Mouse (Mus musculus) kidney, adult 2 months (tissue): ENCODE results near the gene Tbc1d9b. TPM values are rescaled to one million over a fixed set of nuclear protein-coding genes. Genes with fewer than 3 reads are reported as not detected.

Experiments used
- DNase-seq: peaks from one replicate; pipeline ENCODE4 v3.0.0; 2021
- H3K27ac ChIP-seq: fragments of 200-500 bp; 2 replicates; pipeline ENCODE4 v1.5.1; 2012; ENCODE audit warnings: low read depth, low read length, control low read depth, inconsistent platforms; ENCODE audit not compliant: insufficient read depth
- H3K27me3 ChIP-seq: fragments of 200-500 bp; replicated peaks from 2 replicates; pipeline ENCODE4 v1.6.1; 2012; ENCODE audit warnings: mild to moderate bottlenecking, moderate library complexity, low read length, inconsistent platforms; ENCODE audit not compliant: control insufficient read depth, insufficient read depth
- H3K36me3 ChIP-seq: fragments of 200-500 bp; 2 replicates; pipeline ENCODE4 v1.6.1; 2012; ENCODE audit warnings: mild to moderate bottlenecking, moderate library complexity, low read length, inconsistent platforms; ENCODE audit not compliant: control insufficient read depth, insufficient read depth
- H3K4me1 ChIP-seq: fragments of 200-500 bp; 2 replicates; pipeline ENCODE4 v1.6.1; 2011; ENCODE audit warnings: low read length; ENCODE audit not compliant: control insufficient read depth, insufficient read depth
- H3K4me3 ChIP-seq: fragments of 200-500 bp; 2 replicates; pipeline ENCODE4 v1.5.1; 2011; ENCODE audit warnings: mild to moderate bottlenecking, low read depth, low read length, control low read depth; ENCODE audit not compliant: insufficient read depth
- CTCF ChIP-seq: fragments of 200-500 bp; conservative IDR thresholded peaks from 2 replicates; pipeline ENCODE4 v1.5.1; 2011; ENCODE audit warnings: low read depth, mild to moderate bottlenecking, control low read depth, low read length, moderate library complexity, mixed read lengths; ENCODE audit not compliant: insufficient read depth, insufficient read length
- POLR2A ChIP-seq: fragments of 200-500 bp; IDR thresholded peaks from one replicate; pipeline ENCODE4 v1.6.1; 2011; ENCODE audit warnings: low read depth, low read length, control low read depth
- WGBS: fragments of 180-500 bp; shearing (Covaris S2); methylation state at CpG from one replicate; pipeline ENCODE4 v1.1.7; 2018; 5-methylcytosine and 5-hydroxymethylcytosine counted together
- polyA plus RNA-seq: library from polyadenylated mRNA; depleted of rRNA; stranded (reverse); fragments of >200 nt; gene quantifications from 2 replicates; pipeline ENCODE4 v1.2.3, GENCODE M21; 2012

Gene Tbc1d9b
- polyA plus RNA-seq, 1 experiment: 52.2 TPM

- Histone ChIP-seq H3K4me1 (no peaks in the 10 kb centered on the region), H3K4me3 (no peak overlapping the region), H3K36me3 (peaks cover 4% of the 10 kb centered on the region), H3K27ac (no peak overlapping the region), H3K27me3 (no peaks in the 10 kb centered on the region)
- DNase-seq: no peak
- 97% methylated on average over 11 of the region's 11 CpGs for WGBS
- no peak for TF ChIP-seq POLR2A
- TF ChIP-seq CTCF: no peak
These were observed 16.8 kb downstream of the Tbc1d9b start for GRCm38 (mm10) chr11:50147958-50148476.

GRCm38 (mm10) chr11:50149200-50149599 is 18.0 kb downstream of the Tbc1d9b start:
- WGBS: 78% methylated on average over 7 of the region's 7 CpGs
- Histone ChIP-seq H3K27ac (no peak overlapping the region), H3K4me1 (no peaks in the 10 kb centered on the region), H3K36me3 (peaks cover 4% of the 10 kb centered on the region), H3K27me3 (no peaks in the 10 kb centered on the region), H3K4me3 (no peak overlapping the region)
- TF ChIP-seq POLR2A (no peak), CTCF (no peak)
- no peak for DNase-seq

GRCm38 (mm10) chr11:50149603-50150150 is 18.5 kb downstream of the Tbc1d9b start:
- no peak overlapping the region for H3K27ac ChIP-seq
- H3K4me3 ChIP-seq: no peak overlapping the region
- WGBS: 80% methylated on average over 9 of the region's 9 CpGs
- DNase-seq: no peak
- no peaks in the 10 kb centered on the region for H3K27me3 ChIP-seq
- H3K36me3 ChIP-seq: peaks cover 4% of the 10 kb centered on the region
- no peak for TF ChIP-seq CTCF
- TF ChIP-seq POLR2A: no peak
- H3K4me1 ChIP-seq: no peaks in the 10 kb centered on the region

GRCm38 (mm10) chr11:50151374-50151773 is 20.2 kb downstream of the Tbc1d9b start:
- H3K4me1 ChIP-seq: no peaks in the 10 kb centered on the region
- WGBS: 82% methylated on average over 3 of the region's 3 CpGs
- no peaks in the 10 kb centered on the region for H3K27me3 ChIP-seq
- DNase-seq: no peak
- peaks cover 4% of the 10 kb centered on the region for H3K36me3 ChIP-seq
- TF ChIP-seq CTCF (no peak), POLR2A (no peak)
- no peak overlapping the region for H3K27ac ChIP-seq
- no peak overlapping the region for H3K4me3 ChIP-seq

- TF ChIP-seq CTCF (no peak), POLR2A (no peak)
- Histone ChIP-seq H3K27ac (no peak overlapping the region), H3K36me3 (peaks cover 9% of the 10 kb centered on the region)
These were observed 23.0 kb downstream of the Tbc1d9b start for GRCm38 (mm10) chr11:50154166-50154565.

GRCm38 (mm10) chr11:50154777-50155520 is 23.8 kb downstream of the Tbc1d9b start:
- TF ChIP-seq CTCF (0 out of 2 replicates have a peak, but pooled peaks have one; percentile 21), POLR2A (no peak)
- Histone ChIP-seq H3K36me3 (peaks cover 7% of the 10 kb centered on the region), H3K27ac (no peak overlapping the region), H3K4me1 (peaks cover 9% of the 10 kb centered on the region; the same call in 1 of the 2 replicates), H3K27me3 (no peaks in the 10 kb centered on the region), H3K4me3 (no peak overlapping the region)
- 62% methylated on average over 12 of the region's 12 CpGs for WGBS
- DNase-seq: no peak

More at GRCm38 (mm10) chr11:50154166-50154565, 23.0 kb downstream of the Tbc1d9b start:
- no peak for DNase-seq
- H3K4me1 ChIP-seq: peaks cover 6% of the 10 kb centered on the region; the same call in 1 of the 2 replicates
- H3K27me3 ChIP-seq: no peaks in the 10 kb centered on the region
- no peak overlapping the region for H3K4me3 ChIP-seq
- 64% methylated on average over 9 of the region's 9 CpGs for WGBS

GRCm38 (mm10) chr11:50155785-50156184 is 24.6 kb downstream of the Tbc1d9b start:
- WGBS: 95% methylated on average over 2 of the region's 2 CpGs
- Histone ChIP-seq H3K27ac (no peak overlapping the region), H3K4me1 (peaks cover 9% of the 10 kb centered on the region; the same call in 1 of the 2 replicates), H3K4me3 (no peak overlapping the region), H3K36me3 (peaks cover 7% of the 10 kb centered on the region), H3K27me3 (no peaks in the 10 kb centered on the region)
- TF ChIP-seq POLR2A (no peak), CTCF (no peak)
- DNase-seq: no peak
